Mouse (Mus musculus): ENCODE measurements around the gene Kif26b. TPM values are rescaled to one million over a fixed set of nuclear protein-coding genes. Genes with fewer than 3 reads are reported as not detected.

Kif26b gene
- polyA plus RNA-seq, 1 experiment = not detected

DNA sequence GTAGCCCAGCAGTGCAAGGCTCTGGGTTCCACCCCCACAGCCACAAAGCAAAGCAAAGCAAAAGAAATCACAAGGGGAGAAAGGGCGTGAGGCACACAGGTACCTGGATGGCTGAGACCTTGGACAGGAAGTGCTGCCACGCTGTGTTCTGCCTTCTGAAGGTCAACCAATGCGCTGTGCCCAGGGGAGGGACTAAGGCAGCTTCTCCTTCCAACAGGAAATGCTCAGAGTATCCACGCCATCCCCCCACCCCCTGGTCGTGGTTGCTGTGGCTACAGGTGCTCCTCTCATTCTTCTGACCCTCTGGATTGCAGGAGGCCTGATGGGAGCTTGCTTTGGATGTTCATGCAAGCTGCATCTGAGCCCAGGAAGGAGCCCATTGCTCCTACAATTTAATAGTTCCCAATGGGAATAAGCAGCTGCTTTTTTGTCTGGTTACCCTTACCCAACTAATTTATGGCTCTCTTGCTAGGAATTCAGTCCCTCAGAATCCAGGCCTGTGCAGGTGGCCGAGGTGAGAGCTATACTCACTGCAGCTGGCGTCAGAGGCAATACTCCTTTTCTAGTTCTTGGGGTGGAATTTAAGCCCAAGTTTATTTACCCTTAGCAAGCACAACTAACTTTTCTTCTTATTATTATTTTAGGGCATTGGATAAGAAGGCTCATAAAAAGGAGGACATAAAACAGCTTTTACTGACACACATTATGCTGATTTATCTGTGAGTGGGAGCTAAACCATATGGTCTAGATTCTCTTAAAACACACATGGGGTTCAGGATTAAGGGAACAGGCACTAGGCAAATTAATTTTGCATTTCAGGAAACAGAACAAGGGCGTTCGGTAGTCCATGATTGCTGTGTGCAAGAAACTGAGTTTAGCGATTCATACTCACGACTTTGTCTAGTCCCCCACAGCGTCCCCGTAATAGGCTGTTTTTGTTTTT lies 61.6 kb downstream of the Kif26b start:
- H3K27ac ChIP-seq (ENCODE audit: control insufficient read depth, insufficient read depth, low read depth, low read length, poor library complexity) = no peak overlapping the region
- H3K4me1 ChIP-seq (ENCODE audit: control insufficient read depth, insufficient read depth, low read length) = no peaks in the 10 kb centered on the region
- no peak for TF ChIP-seq CTCF (IDR thresholded peaks at IDR 0.05; ENCODE audit: control insufficient read depth, insufficient read depth, low read length)
- TF ChIP-seq POLR2A (IDR thresholded peaks at IDR 0.05; ENCODE audit: borderline replicate concordance, control insufficient read depth, low read depth, low read length) = no peak
- 65% methylated on average over 13 of the region's 13 CpGs for WGBS
- H3K4me3 ChIP-seq (replicated peaks; ENCODE audit: control insufficient read depth, low read depth, low read length) = no peak overlapping the region

DNA sequence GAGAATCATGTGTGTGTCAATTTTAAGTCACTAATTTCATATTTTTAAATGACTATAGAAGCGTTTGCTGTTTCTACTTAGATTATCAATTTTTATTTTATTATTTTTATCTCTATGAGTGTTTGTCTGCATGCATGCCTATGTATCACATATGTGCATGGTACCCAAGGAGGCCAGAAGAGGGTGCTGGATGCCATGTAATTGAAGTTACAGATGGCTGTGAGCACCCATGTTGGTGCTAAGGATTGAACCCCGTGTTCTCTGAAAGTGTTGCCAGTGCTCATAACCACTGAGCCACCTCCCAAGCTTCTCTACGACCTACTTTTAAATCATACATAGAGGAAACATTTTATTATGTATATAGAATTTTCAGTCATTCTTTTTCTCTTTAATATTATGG lies 68.2 kb downstream of the Kif26b start:
- no peak for TF ChIP-seq POLR2A (IDR thresholded peaks at IDR 0.05; ENCODE audit: borderline replicate concordance, control insufficient read depth, low read depth, low read length)
- H3K4me1 ChIP-seq (ENCODE audit: control insufficient read depth, insufficient read depth, low read length) = no peaks in the 10 kb centered on the region
- no peak overlapping the region for H3K4me3 ChIP-seq (replicated peaks; ENCODE audit: control insufficient read depth, low read depth, low read length)
- 81% methylated on average over 3 of the region's 3 CpGs for WGBS
- H3K27ac ChIP-seq (ENCODE audit: control insufficient read depth, insufficient read depth, low read depth, low read length, poor library complexity) = no peak overlapping the region

DNA sequence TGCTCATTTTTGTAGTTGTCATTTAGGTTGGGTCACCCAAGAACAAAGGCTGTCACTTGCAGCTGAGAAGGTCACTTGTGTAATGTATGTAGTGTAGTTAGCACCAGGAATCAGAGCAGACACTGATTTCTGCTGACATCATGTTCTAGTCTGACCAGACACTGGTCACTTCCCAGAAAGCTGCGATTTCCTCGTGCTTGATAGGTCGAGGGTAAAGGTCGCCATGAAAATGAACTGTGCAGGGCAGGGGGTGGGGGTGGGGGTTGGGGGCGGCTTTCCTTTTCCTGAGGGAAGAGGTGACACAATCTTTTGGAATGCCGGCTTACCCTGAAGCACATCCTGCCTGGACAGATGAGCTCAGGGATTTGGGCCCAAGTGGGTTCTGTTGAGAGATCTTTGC lies 68.8 kb downstream of the Kif26b start:
- Histone ChIP-seq H3K27ac (ENCODE audit: control insufficient read depth, insufficient read depth, low read depth, low read length, poor library complexity) (no peak overlapping the region), H3K4me3 (replicated peaks; ENCODE audit: control insufficient read depth, low read depth, low read length) (no peak overlapping the region), H3K4me1 (ENCODE audit: control insufficient read depth, insufficient read depth, low read length) (no peaks in the 10 kb centered on the region)
- whole genome bisulfite sequencing = 54% methylated on average over 6 of the region's 6 CpGs
- TF ChIP-seq CTCF (IDR thresholded peaks at IDR 0.05; ENCODE audit: control insufficient read depth, insufficient read depth, low read length) = no peak
- TF ChIP-seq POLR2A (IDR thresholded peaks at IDR 0.05; ENCODE audit: borderline replicate concordance, control insufficient read depth, low read depth, low read length) = no peak

DNA sequence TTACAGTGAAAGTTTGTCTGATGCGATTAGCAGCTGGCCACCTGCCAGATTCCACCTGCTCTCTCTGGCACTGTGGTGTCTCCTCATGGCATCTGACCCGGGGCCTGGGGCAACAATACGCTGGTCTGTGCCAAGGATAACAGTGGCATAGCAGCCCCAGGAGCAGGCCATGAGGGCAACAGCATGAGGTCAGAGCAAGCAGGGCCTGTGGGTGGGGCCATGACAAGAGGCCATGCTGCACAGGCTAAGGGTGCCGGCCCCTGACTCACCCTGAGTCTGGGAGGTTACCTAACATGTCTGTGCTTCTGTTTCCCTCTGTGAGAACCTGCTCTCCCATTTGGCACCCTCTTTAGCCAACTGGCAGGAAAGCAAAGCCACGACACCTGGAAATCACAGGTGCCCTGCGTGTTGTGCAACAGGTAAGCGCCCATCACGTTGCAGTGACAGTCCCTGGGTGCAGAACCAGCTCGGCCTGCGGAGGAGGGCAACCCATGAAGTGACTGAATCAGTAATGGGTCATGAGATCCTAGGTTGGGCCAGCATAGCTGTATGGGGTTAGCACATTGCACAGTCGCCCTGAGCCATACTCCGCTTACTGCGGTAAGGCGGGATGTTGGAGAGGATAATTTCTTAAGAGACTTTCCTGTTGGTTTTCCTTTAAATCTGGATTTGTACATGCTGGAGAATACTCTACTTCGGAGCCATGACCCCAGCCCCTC lies 72.1 kb downstream of the Kif26b start:
- TF ChIP-seq POLR2A (IDR thresholded peaks at IDR 0.05; ENCODE audit: borderline replicate concordance, control insufficient read depth, low read depth, low read length) (no peak), CTCF (IDR thresholded peaks at IDR 0.05; ENCODE audit: control insufficient read depth, insufficient read depth, low read length) (no peak)
- 72% methylated on average over 15 of the region's 15 CpGs for WGBS

DNA sequence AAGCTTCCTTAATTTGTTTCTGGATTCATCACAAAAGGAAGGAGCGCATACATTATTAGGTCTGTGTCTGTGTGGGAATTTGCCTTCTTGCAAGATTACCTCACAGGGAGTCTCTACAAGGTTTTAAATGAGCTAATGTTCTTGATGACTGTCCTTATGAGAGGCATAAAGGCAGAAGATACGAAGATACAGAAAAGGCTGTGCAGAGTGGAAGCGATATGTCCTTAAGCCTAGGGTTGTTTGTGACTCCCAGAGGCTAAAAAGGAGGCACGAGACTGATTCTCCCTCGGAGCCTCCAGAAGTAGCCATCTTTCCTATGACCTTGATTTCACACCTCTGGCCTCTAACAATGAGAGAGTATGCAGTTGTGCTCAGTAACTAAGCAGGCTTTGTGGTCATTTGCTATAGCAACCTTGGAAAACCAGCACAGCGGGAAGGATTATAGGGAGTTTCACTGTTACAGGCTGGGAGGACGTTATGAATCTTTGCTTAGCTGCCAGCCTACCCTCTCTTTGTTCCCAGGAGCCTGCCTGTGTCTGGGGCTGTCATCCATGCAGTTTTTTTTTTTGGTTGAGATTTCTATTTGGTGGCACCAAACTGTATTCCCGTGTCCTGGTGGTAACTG lies 80.3 kb downstream of the Kif26b start:
- H3K4me3 ChIP-seq (replicated peaks; ENCODE audit: control insufficient read depth, low read depth, low read length) = no peak overlapping the region
- no peaks in the 10 kb centered on the region for H3K4me1 ChIP-seq (ENCODE audit: control insufficient read depth, insufficient read depth, low read length)
- H3K27ac ChIP-seq (ENCODE audit: control insufficient read depth, insufficient read depth, low read depth, low read length, poor library complexity) = no peak overlapping the region
- TF ChIP-seq CTCF (IDR thresholded peaks at IDR 0.05; ENCODE audit: control insufficient read depth, insufficient read depth, low read length) = no peak
- TF ChIP-seq POLR2A (IDR thresholded peaks at IDR 0.05; ENCODE audit: borderline replicate concordance, control insufficient read depth, low read depth, low read length) = no peak
- WGBS = 77% methylated on average over 8 of the region's 8 CpGs

More for the DNA sequence above, 72.1 kb downstream of the Kif26b start:
- Histone ChIP-seq H3K27ac (ENCODE audit: control insufficient read depth, insufficient read depth, low read depth, low read length, poor library complexity) (no peak overlapping the region), H3K4me3 (replicated peaks; ENCODE audit: control insufficient read depth, low read depth, low read length) (no peak overlapping the region), H3K4me1 (ENCODE audit: control insufficient read depth, insufficient read depth, low read length) (no peaks in the 10 kb centered on the region)

DNA sequence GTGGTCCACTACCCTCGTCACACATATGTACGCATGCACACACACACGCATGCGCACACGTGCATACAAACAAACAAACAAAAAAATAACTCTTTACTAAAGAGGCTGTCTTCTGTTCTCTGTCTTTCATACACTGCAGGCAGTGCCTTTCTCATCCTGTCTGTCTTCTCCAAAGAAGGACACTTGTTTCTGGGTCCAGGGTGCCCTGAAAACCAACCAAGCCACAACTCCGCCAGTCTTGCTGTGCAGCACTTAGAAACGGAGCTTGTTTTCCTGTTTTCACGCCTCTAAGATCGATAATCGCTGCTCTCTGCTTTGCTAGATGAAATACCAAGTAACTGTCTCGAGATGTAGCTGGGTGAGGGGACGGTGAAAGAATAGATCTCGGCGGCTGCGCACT lies 82.6 kb downstream of the Kif26b start:
- no peaks in the 10 kb centered on the region for H3K4me1 ChIP-seq (ENCODE audit: control insufficient read depth, insufficient read depth, low read length)
- TF ChIP-seq POLR2A (IDR thresholded peaks at IDR 0.05; ENCODE audit: borderline replicate concordance, control insufficient read depth, low read depth, low read length) (no peak), CTCF (IDR thresholded peaks at IDR 0.05; ENCODE audit: control insufficient read depth, insufficient read depth, low read length) (no peak)
- H3K4me3 ChIP-seq (replicated peaks; ENCODE audit: control insufficient read depth, low read depth, low read length) = no peak overlapping the region
- no peak overlapping the region for H3K27ac ChIP-seq (ENCODE audit: control insufficient read depth, insufficient read depth, low read depth, low read length, poor library complexity)
- 82% methylated on average over 15 of the region's 15 CpGs for WGBS

DNA sequence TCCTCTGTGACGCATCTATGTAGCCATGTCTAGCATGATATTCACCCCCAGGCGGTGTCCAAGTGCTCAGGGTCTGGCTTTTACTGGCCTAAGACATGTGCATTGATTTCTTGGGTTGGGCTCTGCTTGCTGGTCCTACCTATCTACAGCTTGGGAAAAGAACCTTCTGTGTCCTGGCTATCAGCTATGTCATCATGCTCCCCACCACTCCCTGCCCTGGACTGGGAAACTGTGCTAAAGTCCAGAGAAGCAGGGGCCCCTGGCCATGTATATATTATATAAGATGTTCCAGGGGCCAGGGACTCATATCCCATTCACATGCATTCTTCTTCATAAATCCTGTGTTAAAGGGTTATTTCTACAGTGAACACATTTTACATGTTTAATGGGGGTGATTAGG lies 92.4 kb downstream of the Kif26b start:
- 89% methylated on average over 2 of the region's 2 CpGs for whole genome bisulfite sequencing
- Histone ChIP-seq H3K27ac (ENCODE audit: control insufficient read depth, insufficient read depth, low read depth, low read length, poor library complexity) (no peak overlapping the region), H3K4me1 (ENCODE audit: control insufficient read depth, insufficient read depth, low read length) (no peaks in the 10 kb centered on the region), H3K4me3 (replicated peaks; ENCODE audit: control insufficient read depth, low read depth, low read length) (no peak overlapping the region)
- TF ChIP-seq CTCF (IDR thresholded peaks at IDR 0.05; ENCODE audit: control insufficient read depth, insufficient read depth, low read length) = no peak
- TF ChIP-seq POLR2A (IDR thresholded peaks at IDR 0.05; ENCODE audit: borderline replicate concordance, control insufficient read depth, low read depth, low read length) = no peak

DNA sequence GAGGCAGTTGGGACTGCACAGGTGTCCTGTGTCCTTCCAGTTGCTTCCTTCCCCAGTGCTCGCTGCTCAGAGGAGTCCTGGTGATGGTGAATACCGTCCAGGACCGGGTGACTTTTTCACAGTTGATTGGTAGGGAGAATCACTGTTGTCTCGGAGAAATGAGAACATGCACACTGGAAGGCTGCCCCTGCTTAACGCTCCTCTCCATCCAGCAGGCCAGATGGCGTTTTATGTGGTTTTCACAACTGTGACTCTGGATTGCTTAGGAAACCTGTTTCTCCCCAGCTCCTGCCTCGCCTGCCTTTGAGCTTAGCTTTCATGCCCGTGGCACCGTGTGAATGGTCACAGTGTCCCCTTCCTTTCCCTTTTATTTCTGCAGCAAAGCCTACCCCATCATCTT lies 95.0 kb downstream of the Kif26b start:
- TF ChIP-seq POLR2A (IDR thresholded peaks at IDR 0.05; ENCODE audit: borderline replicate concordance, control insufficient read depth, low read depth, low read length) (no peak), CTCF (IDR thresholded peaks at IDR 0.05; ENCODE audit: control insufficient read depth, insufficient read depth, low read length) (no peak)
- 70% methylated on average over 9 of the region's 9 CpGs for WGBS
- Histone ChIP-seq H3K4me1 (ENCODE audit: control insufficient read depth, insufficient read depth, low read length) (no peaks in the 10 kb centered on the region), H3K27ac (ENCODE audit: control insufficient read depth, insufficient read depth, low read depth, low read length, poor library complexity) (no peak overlapping the region), H3K4me3 (replicated peaks; ENCODE audit: control insufficient read depth, low read depth, low read length) (no peak overlapping the region)
